Mouse (Mus musculus): ENCODE data around the gene Tbr1. TPM values are rescaled to one million over a fixed set of nuclear protein-coding genes. Genes with fewer than 3 reads are reported as not detected.

Gene Tbr1
- polyA plus RNA-seq, 1 experiment from 2014 or later, result 0.65 TPM

Small RNA genes lying within 50 kb of the gene (microRNA-seq; reads per million reads assigned to microRNA genes)
- gene Gm22403 (ENCODE audit: borderline number of aligned reads), result not detected

Other genes with a start within 250 kb of the Tbr1 start
- gene Tank, start 224.3 kb upstream of the Tbr1 start, polyA plus RNA-seq (2014; fragmentation: Nextera tagmentation; extraction: Ambion mirVana), result 37.3 and 38.8 TPM in 2 replicates
- 257 and 262 TPM in 2 replicates for gene Psmd14, start 91.2 kb upstream of the Tbr1 start, polyA plus RNA-seq (2014; fragmentation: Nextera tagmentation; extraction: Ambion mirVana)
- gene Slc4a10, start 243.5 kb downstream of the Tbr1 start, polyA plus RNA-seq (2014; fragmentation: Nextera tagmentation; extraction: Ambion mirVana), result 0.10 and 0.18 TPM in 2 replicates

Data from embryonic facial prominence, embryonic 11.5 days (tissue).